Mouse (Mus musculus): ENCODE measurements around the gene Gab1.

Gab1 gene

DNA sequence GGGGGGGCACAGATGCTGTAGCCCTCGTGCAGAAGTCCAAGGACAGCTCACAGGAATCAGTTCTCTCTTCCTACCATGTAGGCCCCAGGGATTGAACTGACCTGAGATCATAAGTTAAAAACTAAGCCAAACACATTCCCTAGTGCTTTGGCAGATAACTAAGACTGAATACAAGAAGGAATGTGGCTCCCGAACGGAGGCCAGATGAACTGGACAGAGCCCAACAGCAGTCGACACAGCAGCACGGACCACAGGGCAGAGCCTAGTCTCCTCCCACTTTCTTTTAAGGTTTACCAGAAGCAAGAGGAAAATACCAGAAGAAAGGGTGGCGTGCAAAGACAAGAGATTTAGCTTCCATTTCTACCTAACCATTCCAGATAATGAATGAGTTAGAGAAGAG, 42.1 kb downstream of the Gab1 start:
- TF ChIP-seq GATA4 (IDR thresholded peaks at IDR 0.05; ENCODE audit: insufficient replicate concordance, low read length): no peak

GRCm38 (mm10) chr8:80835401-80835800, 44.9 kb downstream of the Gab1 start:
- no peak for TF ChIP-seq GATA4 (IDR thresholded peaks at IDR 0.05; ENCODE audit: insufficient replicate concordance, low read length)

DNA sequence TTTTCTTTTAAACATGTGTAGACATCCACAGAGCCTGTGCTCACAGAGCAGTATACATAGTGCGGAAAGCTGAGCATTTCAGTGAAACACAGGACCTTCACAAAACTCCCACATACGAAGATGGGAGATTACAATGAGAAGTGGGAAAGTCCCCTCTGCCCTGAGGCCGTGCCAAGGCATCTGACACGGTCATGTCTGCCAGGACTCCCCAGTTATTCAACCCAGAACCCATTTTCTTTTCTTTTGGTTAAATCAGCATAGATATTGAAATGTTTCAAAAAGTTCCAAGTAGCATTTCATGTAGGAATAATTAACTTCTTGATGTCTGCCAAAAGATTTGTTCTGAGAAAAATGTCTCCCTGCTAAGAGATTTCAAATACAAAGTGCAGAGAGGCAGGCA, 45.9 kb downstream of the Gab1 start:
- no peak for TF ChIP-seq GATA4 (IDR thresholded peaks at IDR 0.05; ENCODE audit: insufficient replicate concordance, low read length)

DNA sequence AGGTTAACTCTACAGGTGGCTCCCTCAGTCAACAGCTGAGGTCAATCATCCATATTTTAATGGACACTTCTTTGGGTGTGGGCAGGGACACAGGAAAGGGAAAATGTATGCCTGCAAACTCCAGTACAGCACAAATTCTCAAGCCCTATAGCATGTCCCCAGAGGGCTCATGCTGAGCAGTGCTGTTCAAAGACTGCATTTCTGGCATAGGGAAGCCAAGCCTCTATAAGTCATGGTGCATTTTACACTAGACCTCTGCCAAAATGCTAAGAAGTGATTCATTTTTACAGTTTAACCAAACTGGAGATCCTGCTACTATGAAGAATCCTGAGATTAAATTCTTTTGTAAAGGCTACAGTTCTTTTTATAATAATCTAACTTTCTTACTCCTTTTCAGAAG, 47.8 kb downstream of the Gab1 start:
- TF ChIP-seq GATA4 (IDR thresholded peaks at IDR 0.05; ENCODE audit: insufficient replicate concordance, low read length): no peak

- TF ChIP-seq GATA4 (IDR thresholded peaks at IDR 0.05; ENCODE audit: insufficient replicate concordance, low read length): no peak
These were observed 48.3 kb downstream of the Gab1 start for GRCm38 (mm10) chr8:80831876-80832524.

- TF ChIP-seq GATA4 (IDR thresholded peaks at IDR 0.05; ENCODE audit: insufficient replicate concordance, low read length): no peak
These were observed 49.4 kb downstream of the Gab1 start for GRCm38 (mm10) chr8:80830724-80831566.

DNA sequence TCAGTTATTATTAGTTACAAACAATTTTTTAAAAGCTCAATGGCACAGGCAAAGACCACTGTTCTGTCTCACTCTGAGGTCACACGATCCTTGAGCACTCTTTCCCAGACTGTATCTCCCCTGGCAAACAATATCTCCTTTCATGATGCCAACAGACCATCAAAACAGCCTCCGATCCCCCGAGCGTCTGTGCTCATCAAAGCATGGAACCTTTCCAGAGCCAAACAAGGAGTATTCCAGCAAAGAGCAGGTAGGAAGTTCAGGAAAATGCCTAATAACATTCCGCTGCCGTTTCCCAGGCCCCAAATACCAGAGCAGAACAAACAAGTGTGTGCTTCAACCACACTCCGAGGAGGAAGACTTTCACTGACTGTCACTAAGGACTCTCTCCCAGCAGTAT, 50.2 kb downstream of the Gab1 start:
- TF ChIP-seq GATA4 (IDR thresholded peaks at IDR 0.05; ENCODE audit: insufficient replicate concordance, low read length): no peak

GRCm38 (mm10) chr8:80826996-80827395, 53.3 kb downstream of the Gab1 start:
- TF ChIP-seq GATA4 (IDR thresholded peaks at IDR 0.05; ENCODE audit: insufficient replicate concordance, low read length): no peak

- no peak for TF ChIP-seq GATA4 (IDR thresholded peaks at IDR 0.05; ENCODE audit: insufficient replicate concordance, low read length)
These were observed 55.2 kb downstream of the Gab1 start for GRCm38 (mm10) chr8:80825136-80825535.

DNA sequence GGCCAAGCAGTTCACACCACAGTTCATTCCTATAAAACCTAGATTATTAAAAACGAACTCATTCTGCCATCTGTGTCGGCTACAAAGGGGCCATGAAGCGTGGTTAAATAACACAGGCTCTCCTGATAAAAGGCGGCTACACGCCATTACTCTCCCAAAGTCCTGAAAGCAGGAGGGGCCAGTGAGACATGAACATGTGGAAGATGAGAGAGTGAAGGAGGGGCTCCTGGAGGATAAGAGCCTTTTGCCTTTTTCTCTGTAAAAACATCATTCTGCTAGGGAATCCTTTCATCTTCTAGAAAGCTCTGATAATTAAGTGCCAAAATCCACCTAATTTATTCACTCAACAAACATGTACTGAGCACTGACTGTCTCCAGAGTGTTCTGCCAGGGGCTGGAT, 55.9 kb downstream of the Gab1 start:
- no peak for TF ChIP-seq GATA4 (IDR thresholded peaks at IDR 0.05; ENCODE audit: insufficient replicate concordance, low read length)

DNA sequence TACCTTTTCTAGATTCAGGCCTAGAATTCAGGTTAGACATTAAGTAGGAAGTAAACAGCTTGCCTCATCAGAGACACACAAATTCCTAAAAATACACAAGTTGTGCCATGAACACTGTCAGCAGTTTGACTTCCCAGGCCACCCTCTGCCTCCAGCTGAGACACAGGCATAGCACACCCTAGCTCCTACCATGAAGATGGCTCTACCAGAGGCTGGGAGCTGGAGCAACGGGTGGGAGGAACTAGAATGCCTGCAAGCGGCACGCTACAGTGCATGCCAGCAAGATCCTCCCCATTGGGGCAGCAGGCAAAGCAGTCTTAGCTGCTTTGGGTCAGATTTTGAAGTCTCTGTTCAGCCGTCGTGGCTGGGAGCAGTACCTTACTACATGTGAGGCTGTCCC, 57.1 kb downstream of the Gab1 start:
- TF ChIP-seq GATA4 (IDR thresholded peaks at IDR 0.05; ENCODE audit: insufficient replicate concordance, low read length): no peak

- TF ChIP-seq GATA4 (IDR thresholded peaks at IDR 0.05; ENCODE audit: insufficient replicate concordance, low read length): no peak
These were observed 58.7 kb downstream of the Gab1 start for GRCm38 (mm10) chr8:80821367-80822225.

- TF ChIP-seq GATA4 (IDR thresholded peaks at IDR 0.05; ENCODE audit: insufficient replicate concordance, low read length): no peak
These were observed 61.3 kb downstream of the Gab1 start for GRCm38 (mm10) chr8:80818978-80819377.

GRCm38 (mm10) chr8:80817065-80817464, 63.3 kb downstream of the Gab1 start:
- no peak for TF ChIP-seq GATA4 (IDR thresholded peaks at IDR 0.05; ENCODE audit: insufficient replicate concordance, low read length)

DNA sequence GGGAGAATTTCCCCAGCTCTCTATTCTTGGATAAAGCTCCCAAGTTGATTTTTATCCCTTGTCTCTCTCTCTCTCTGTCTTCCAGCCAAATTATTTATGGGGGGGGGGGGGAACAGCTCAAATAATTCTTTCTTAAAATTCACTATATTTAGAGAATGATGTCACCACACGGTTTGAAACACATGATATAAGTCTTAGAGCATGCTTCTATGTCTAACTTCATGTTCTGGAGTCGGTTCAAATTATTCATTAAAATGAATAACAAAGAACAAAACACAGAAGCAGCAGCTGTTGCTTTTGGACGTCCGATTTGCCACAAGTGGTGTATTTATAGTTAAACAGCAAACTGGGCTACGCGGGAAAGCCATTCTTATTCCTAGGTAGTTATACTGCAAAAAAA, 65.1 kb downstream of the Gab1 start:
- TF ChIP-seq GATA4 (IDR thresholded peaks at IDR 0.05; ENCODE audit: insufficient replicate concordance, low read length): no peak
